10 mouse cellular contexts compared by ENCODE assay signal in the genomic region with DNA sequence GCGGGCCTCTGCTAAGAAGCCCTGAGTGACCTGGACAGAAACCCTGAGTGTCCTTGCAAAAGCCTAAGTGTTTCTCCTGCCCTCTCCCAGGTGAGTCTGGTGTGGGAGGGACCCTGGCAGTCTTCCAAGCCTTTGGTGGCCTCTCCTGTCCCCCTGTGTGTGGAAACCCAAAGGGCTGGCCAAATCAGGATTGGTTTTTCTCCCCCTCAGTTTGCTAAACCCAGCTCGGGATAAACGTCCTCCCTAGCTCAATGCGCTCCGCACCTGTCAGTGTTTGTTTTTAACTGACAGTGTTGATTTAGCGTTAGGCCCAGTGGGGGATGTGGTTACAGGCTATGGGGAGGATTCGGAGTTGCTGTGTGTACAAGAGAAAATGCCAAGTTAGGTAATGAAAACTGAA.
DNase-seq lines count a peak whose midpoint lies in the region; ATAC-seq and TF ChIP-seq lines count a peak whose summit lies in the region.
"Had no signal": no experiment of that assay in that cellular context is flagged by ENCODE, and none has a peak within 500 bp of the region (broad histone marks: within the 10 kb centered on the region; RNA-seq: fewer than 3 reads in every experiment).

No protein-coding gene starts in this region.

- no peak for ATAC-seq in forebrain, embryonic 15.5 days (replicated peaks)
- no peak for ATAC-seq in heart, embryonic 12.5 days (ENCODE audit: insufficient number of reproducible peaks, low FRiP score)
- ATAC-seq: midbrain, embryonic 15.5 days had no signal

- H3K79me2 ChIP-seq in liver, adult 2 months (ENCODE audit: control insufficient read depth, insufficient read depth, low read length), result no peaks in the 10 kb centered on the region

- H3K4me3 ChIP-seq in liver, adult 2 months (ENCODE audit: insufficient read depth, low read depth, low read length), result no peak overlapping the region
- H3K4me3 ChIP-seq in forebrain, embryonic 15.5 days, result no peak overlapping the region
- no peak overlapping the region for H3K4me3 ChIP-seq in heart, embryonic 12.5 days
- H3K4me3 ChIP-seq: heart, adult 2 months; midbrain, embryonic 15.5 days had no signal

- peak overlapping the region; percentile 18; the same call in 1 of the 2 replicates for H3K27ac ChIP-seq in liver, adult 2 months (replicated peaks; ENCODE audit: insufficient read depth, low read depth, low read length)
- H3K27ac ChIP-seq in forebrain, embryonic 15.5 days (replicated peaks), result no peak overlapping the region
- no peak overlapping the region for H3K27ac ChIP-seq in heart, embryonic 12.5 days (ENCODE audit: poor library complexity, severe bottlenecking)
- H3K27ac ChIP-seq: heart, adult 2 months; midbrain, embryonic 15.5 days had no signal

- DNase-seq in testis, postnatal 10 days (ENCODE audit: low spot score), result peak; percentile 49
- no peak for DNase-seq in testis, postnatal 14 days (ENCODE audit: low spot score)
- DNase-seq in liver, adult 2 months (ENCODE audit: extremely low read depth, low read depth, low spot score), result peak; percentile 80
- DNase-seq in mesoderm, embryonic 11.5 days (ENCODE audit: low read depth, low spot score), result peak; percentile 30
- peak; percentile 69 for DNase-seq in yolk sac, embryonic 10.5 days (ENCODE audit: low spot score)
- no peak for DNase-seq in spleen, adult 18-20 months

- TF ChIP-seq CTCF in liver, adult 2 months (IDR thresholded peaks at IDR 0.05; ENCODE audit: low read depth, low read length), result no peak

- no peak overlapping the region for H3K4me2 ChIP-seq in forebrain, embryonic 15.5 days (replicated peaks)
- no peak overlapping the region for H3K4me2 ChIP-seq in heart, embryonic 12.5 days
- H3K4me2 ChIP-seq: midbrain, embryonic 15.5 days had no signal

- no peaks in the 10 kb centered on the region for H3K27me3 ChIP-seq in liver, adult 2 months (ENCODE audit: control insufficient read depth, insufficient read depth, low read length)
- no peaks in the 10 kb centered on the region for H3K27me3 ChIP-seq in forebrain, embryonic 15.5 days
- H3K27me3 ChIP-seq in heart, embryonic 12.5 days (replicated peaks), result no peaks in the 10 kb centered on the region
- H3K27me3 ChIP-seq: midbrain, embryonic 15.5 days had no signal

- WGBS in liver, adult 2 months, result 14% methylated on average over 7 of the region's 7 CpGs
- 57% methylated on average over 7 of the region's 7 CpGs for WGBS in forebrain, embryonic 15.5 days
- 42% methylated on average over 7 of the region's 7 CpGs for WGBS in heart, embryonic 12.5 days

- no peak for TF ChIP-seq POLR2A in liver, adult 2 months (IDR thresholded peaks at IDR 0.05; ENCODE audit: extremely low read depth, insufficient read depth, low read length)

- no peak overlapping the region for H3K9ac ChIP-seq in liver, adult 2 months (ENCODE audit: low read depth, low read length)
- no peak overlapping the region for H3K9ac ChIP-seq in forebrain, embryonic 15.5 days (replicated peaks)
- H3K9ac ChIP-seq in heart, embryonic 12.5 days, result no peak overlapping the region
- H3K9ac ChIP-seq: midbrain, embryonic 15.5 days had no signal

- no peaks in the 10 kb centered on the region for H3K9me3 ChIP-seq in forebrain, embryonic 15.5 days
- H3K9me3 ChIP-seq in heart, embryonic 12.5 days (replicated peaks), result no peaks in the 10 kb centered on the region
- H3K9me3 ChIP-seq: midbrain, embryonic 15.5 days had no signal

- H3K4me1 ChIP-seq in liver, adult 2 months (ENCODE audit: control insufficient read depth, insufficient read depth, low read length), result peaks cover 3% of the 10 kb centered on the region; the same call in 1 of the 2 replicates
- H3K4me1 ChIP-seq in forebrain, embryonic 15.5 days, result peaks cover 8% of the 10 kb centered on the region; the same call in 1 of the 2 replicates
- H3K4me1 ChIP-seq in heart, embryonic 12.5 days (replicated peaks), result peaks cover 19% of the 10 kb centered on the region

- H3K36me3 ChIP-seq in liver, adult 2 months (ENCODE audit: control insufficient read depth, insufficient read depth, low read length), result no peaks in the 10 kb centered on the region
- no peaks in the 10 kb centered on the region for H3K36me3 ChIP-seq in forebrain, embryonic 15.5 days
- H3K36me3 ChIP-seq in heart, embryonic 12.5 days, result no peaks in the 10 kb centered on the region
- H3K36me3 ChIP-seq: midbrain, embryonic 15.5 days had no signal

Comparison
In these comparisons a context has a peak if more than half of its experiments do, and no peak if none do; other contexts are left out.
1. DNase-seq: peak in testis, postnatal 10 days (single experiment), liver, adult 2 months (single experiment), mesoderm, embryonic 11.5 days (single experiment) and yolk sac, embryonic 10.5 days (single experiment); none in testis, postnatal 14 days (single experiment) and spleen, adult 18-20 months (0 of 2).